Comparison of ENCODE assay signal across 9 mouse cellular contexts in genomic region chr11:24371963-24372362, GRCm38 (mm10).
DNase-seq lines count a peak whose midpoint lies in the region; ATAC-seq and TF ChIP-seq lines count a peak whose summit lies in the region.
"Had no signal": no experiment of that assay in that cellular context is flagged by ENCODE, and none has a peak within 500 bp of the region (broad histone marks: within the 10 kb centered on the region; RNA-seq: fewer than 3 reads in every experiment).

No protein-coding gene starts in this region.

- no peak overlapping the region for H3K4me2 ChIP-seq in liver, embryonic 11.5 days
- H3K4me2 ChIP-seq in forebrain, embryonic 13.5 days, result peak overlapping the region; percentile 43
- H3K4me2 ChIP-seq in limb, embryonic 14.5 days (replicated peaks; ENCODE audit: low read depth, low read length, severe bottlenecking), result no peak overlapping the region
- H3K4me2 ChIP-seq: heart, embryonic 13.5 days had no signal

- H3K4me3 ChIP-seq in liver, adult 2 months (ENCODE audit: insufficient read depth, low read depth, low read length), result no peak overlapping the region
- H3K4me3 ChIP-seq in liver, embryonic 11.5 days (ENCODE audit: low read depth, low read length), result no peak overlapping the region
- H3K4me3 ChIP-seq in forebrain, embryonic 13.5 days, result no peak overlapping the region
- no peak overlapping the region for H3K4me3 ChIP-seq in limb, embryonic 14.5 days (replicated peaks; ENCODE audit: low read length)
- H3K4me3 ChIP-seq: heart, embryonic 13.5 days had no signal

- 66% methylated on average over 8 of the region's 8 CpGs for WGBS in liver, adult 2 months
- 60% methylated on average over 8 of the region's 8 CpGs for WGBS in liver, embryonic 11.5 days
- 26% methylated on average over 8 of the region's 8 CpGs for WGBS in forebrain, embryonic 13.5 days
- 19% methylated on average over 8 of the region's 8 CpGs for WGBS in limb, embryonic 14.5 days

- no peak overlapping the region for H3K27ac ChIP-seq in liver, adult 2 months (replicated peaks; ENCODE audit: insufficient read depth, low read depth, low read length)
- H3K27ac ChIP-seq in liver, embryonic 11.5 days (ENCODE audit: low read depth, low read length), result no peak overlapping the region
- H3K27ac ChIP-seq in forebrain, embryonic 13.5 days, result peak overlapping the region; percentile 89
- H3K27ac ChIP-seq in limb, embryonic 14.5 days (replicated peaks; ENCODE audit: low read depth, low read length), result no peak overlapping the region
- H3K27ac ChIP-seq: heart, embryonic 13.5 days had no signal

- DNase-seq in liver, adult 2 months (ENCODE audit: extremely low read depth, low read depth, low spot score), result peak; percentile 6
- DNase-seq in liver, embryonic 11.5 days (ENCODE audit: low spot score), result no peak
- peak; percentile 22 for DNase-seq in limb, embryonic 14.5 days (ENCODE audit: low spot score)
- DNase-seq in c-Kit-positive CD71-positive TER-119-positive erythroid progenitor cells, embryonic 14.5 days (ENCODE audit: low spot score), result no peak
- no peak for DNase-seq in kidney, adult 18-20 months

- H3K36me3 ChIP-seq in liver, adult 2 months (ENCODE audit: control insufficient read depth, insufficient read depth, low read length), result no peaks in the 10 kb centered on the region
- no peaks in the 10 kb centered on the region for H3K36me3 ChIP-seq in liver, embryonic 11.5 days (ENCODE audit: control insufficient read depth, insufficient read depth, low read length)
- H3K36me3 ChIP-seq in forebrain, embryonic 13.5 days (ENCODE audit: poor library complexity, severe bottlenecking), result no peaks in the 10 kb centered on the region
- no peaks in the 10 kb centered on the region for H3K36me3 ChIP-seq in limb, embryonic 14.5 days (ENCODE audit: control insufficient read depth, insufficient read depth, low read length)
- H3K36me3 ChIP-seq: heart, embryonic 13.5 days had no signal

- TF ChIP-seq CTCF in liver, adult 2 months (IDR thresholded peaks at IDR 0.05; ENCODE audit: low read depth, low read length), result no peak

- ATAC-seq in liver, embryonic 11.5 days (replicated peaks; ENCODE audit: low FRiP score), result no peak
- no peak for ATAC-seq in forebrain, embryonic 13.5 days
- no peak for ATAC-seq in limb, embryonic 14.5 days (ENCODE audit: low FRiP score, low read depth)
- ATAC-seq in neutrophil, adult 5-6 weeks (ENCODE audit: extremely low read depth, insufficient number of reproducible peaks, low FRiP score, poor library complexity, severe bottlenecking), result peak; percentile 53
- no peak for ATAC-seq in erythroblast, adult 5-6 weeks (replicated peaks; ENCODE audit: low FRiP score, poor library complexity, severe bottlenecking)

- H3K9ac ChIP-seq in liver, adult 2 months (ENCODE audit: low read depth, low read length), result no peak overlapping the region
- no peak overlapping the region for H3K9ac ChIP-seq in liver, embryonic 11.5 days (ENCODE audit: low read depth, low read length)
- 0 out of 2 replicates have a peak overlapping the region, but pooled peaks have one; percentile 21 for H3K9ac ChIP-seq in forebrain, embryonic 13.5 days
- H3K9ac ChIP-seq in limb, embryonic 14.5 days (ENCODE audit: low read depth, low read length, severe bottlenecking), result no peak overlapping the region
- H3K9ac ChIP-seq: heart, embryonic 13.5 days had no signal

- H3K4me1 ChIP-seq in liver, adult 2 months (ENCODE audit: control insufficient read depth, insufficient read depth, low read length), result no peaks in the 10 kb centered on the region
- H3K4me1 ChIP-seq in liver, embryonic 11.5 days (replicated peaks; ENCODE audit: control insufficient read depth, insufficient read depth, low read length), result no peaks in the 10 kb centered on the region
- H3K4me1 ChIP-seq in forebrain, embryonic 13.5 days, result peaks cover 50% of the 10 kb centered on the region
- H3K4me1 ChIP-seq in limb, embryonic 14.5 days (ENCODE audit: control insufficient read depth, insufficient read depth, low read length), result peaks cover 28% of the 10 kb centered on the region

- no peaks in the 10 kb centered on the region for H3K9me3 ChIP-seq in liver, embryonic 11.5 days (ENCODE audit: control insufficient read depth, low read length)
- H3K9me3 ChIP-seq in forebrain, embryonic 13.5 days (replicated peaks), result no peaks in the 10 kb centered on the region
- H3K9me3 ChIP-seq in limb, embryonic 14.5 days (ENCODE audit: control insufficient read depth, low read length), result no peaks in the 10 kb centered on the region
- H3K9me3 ChIP-seq: heart, embryonic 13.5 days had no signal

- no peak for TF ChIP-seq POLR2A in liver, adult 2 months (IDR thresholded peaks at IDR 0.05; ENCODE audit: extremely low read depth, insufficient read depth, low read length)
- TF ChIP-seq POLR2A in limb, embryonic 14.5 days (IDR thresholded peaks at IDR 0.05; ENCODE audit: borderline replicate concordance, extremely low read depth, insufficient read depth, insufficient read length), result no peak

- H3K79me2 ChIP-seq in liver, adult 2 months (ENCODE audit: control insufficient read depth, insufficient read depth, low read length), result no peaks in the 10 kb centered on the region

- no peaks in the 10 kb centered on the region for H3K27me3 ChIP-seq in liver, adult 2 months (ENCODE audit: control insufficient read depth, insufficient read depth, low read length)
- H3K27me3 ChIP-seq in liver, embryonic 11.5 days (replicated peaks; ENCODE audit: control insufficient read depth, insufficient read depth, low read length), result no peaks in the 10 kb centered on the region
- no peaks in the 10 kb centered on the region for H3K27me3 ChIP-seq in forebrain, embryonic 13.5 days
- H3K27me3 ChIP-seq in limb, embryonic 14.5 days (ENCODE audit: control insufficient read depth, insufficient read depth, low read length), result no peaks in the 10 kb centered on the region
- H3K27me3 ChIP-seq: heart, embryonic 13.5 days had no signal

Comparison
In these comparisons a context has a peak if more than half of its experiments do, and no peak if none do; other contexts are left out.
1. DNase-seq: peak in liver, adult 2 months (single experiment) and limb, embryonic 14.5 days (single experiment); none in liver, embryonic 11.5 days (single experiment), c-Kit-positive CD71-positive TER-119-positive erythroid progenitor cells, embryonic 14.5 days (single experiment) and kidney, adult 18-20 months (single experiment).